Mouse (Mus musculus) mouse trophoblast stem cell (cell line): ENCODE results near the gene Zfp637.
"Not testable (repeated sequence)": the region's sequence is repeated elsewhere in the genome, so short reads cannot be mapped to it uniquely, and the experiment has no call there.

ENCODE experiments used
- in situ Hi-C, 2 experiments: fragments of 300-500 bp; cut with MseI, MboI; formaldehyde crosslinking; loops; 2 replicates in 1 of 2; 3 replicates in 1 of 2; pipeline ENCODE4 v1.15.1; 2025

Gene Zfp637

GRCm38 (mm10) chr6:117862899-117863620 is 22.1 kb downstream of the Zfp637 start:
- in situ Hi-C loops, result no loop called here

- in situ Hi-C loops, result no loop called here
These were observed 22.8 kb downstream of the Zfp637 start for GRCm38 (mm10) chr6:117863751-117864150.

GRCm38 (mm10) chr6:117868187-117868586 is 27.2 kb downstream of the Zfp637 start:
- in situ Hi-C loops, result no loop called here

- in situ Hi-C loops, result no loop called here
These were observed 30.1 kb downstream of the Zfp637 start for GRCm38 (mm10) chr6:117871034-117871433.

GRCm38 (mm10) chr6:117873450-117873849 is 32.5 kb downstream of the Zfp637 start:
- in situ Hi-C loops, result not testable (repeated sequence)

- in situ Hi-C loops, result no loop called here
These were observed 33.8 kb downstream of the Zfp637 start for GRCm38 (mm10) chr6:117874621-117875281.

GRCm38 (mm10) chr6:117878700-117879407 is 37.9 kb downstream of the Zfp637 start:
- in situ Hi-C loops, result no loop called here

GRCm38 (mm10) chr6:117879408-117880115 is 38.6 kb downstream of the Zfp637 start:
- in situ Hi-C loops, result no loop called here

- in situ Hi-C loops, result no loop called here
These were observed 39.4 kb downstream of the Zfp637 start for GRCm38 (mm10) chr6:117880394-117880838.

GRCm38 (mm10) chr6:117881229-117881628 is 40.2 kb downstream of the Zfp637 start:
- in situ Hi-C loops, result no loop called here

- in situ Hi-C loops, result no loop called here
These were observed 41.0 kb downstream of the Zfp637 start for GRCm38 (mm10) chr6:117881997-117882396.

- in situ Hi-C loops, result no loop called here
These were observed 45.0 kb downstream of the Zfp637 start for GRCm38 (mm10) chr6:117885943-117886342.

GRCm38 (mm10) chr6:117888032-117888431 is 47.1 kb downstream of the Zfp637 start:
- in situ Hi-C loops, result no loop called here

- in situ Hi-C loops, result no loop called here
These were observed 47.7 kb downstream of the Zfp637 start for GRCm38 (mm10) chr6:117888642-117889096.

- in situ Hi-C loops, result no loop called here
These were observed 49.3 kb downstream of the Zfp637 start for GRCm38 (mm10) chr6:117890257-117890656.

GRCm38 (mm10) chr6:117891369-117892160 is 50.6 kb downstream of the Zfp637 start:
- in situ Hi-C loops, result no loop called here

GRCm38 (mm10) chr6:117892386-117892785 is 51.4 kb downstream of the Zfp637 start:
- in situ Hi-C loops, result no loop called here

- in situ Hi-C loops, result no loop called here
These were observed 52.5 kb downstream of the Zfp637 start for GRCm38 (mm10) chr6:117893435-117893834.
